Mouse (Mus musculus) C2C12 (cell line): ENCODE measurements around the gene Slc16a10.

Experiments used
- CTCF ChIP-seq: IDR thresholded peaks from one replicate; pipeline ENCODE4 v1.5.1; 2011; ENCODE audit not compliant: control insufficient read depth, insufficient read depth, insufficient read length
- MYOG ChIP-seq: IDR thresholded peaks from one replicate; pipeline ENCODE4 v1.6.1; 2011; ENCODE audit not compliant: control insufficient read depth, insufficient read length; ENCODE audit errors: extremely low read depth

DNA sequence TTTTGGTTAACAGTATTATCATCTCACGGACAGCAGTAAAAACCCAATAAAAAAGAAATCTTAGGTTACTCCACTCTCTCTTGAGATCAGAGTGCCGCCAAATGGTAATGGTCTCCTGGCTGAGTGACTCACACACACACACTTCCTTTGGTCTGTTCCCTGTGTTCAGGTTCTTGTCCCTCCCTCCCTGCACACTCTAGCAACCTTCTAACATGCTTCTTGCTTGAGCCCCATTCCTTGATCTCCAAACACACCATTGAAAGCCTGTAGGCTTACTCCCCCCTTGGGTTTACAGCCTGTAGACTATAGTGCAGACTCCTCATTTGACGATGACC lies 83.3 kb downstream of the Slc16a10 start:
- TF ChIP-seq MYOG = no peak
- no peak for TF ChIP-seq CTCF
